Mouse (Mus musculus) intestine, embryonic 15.5 days (tissue): ENCODE measurements around the gene Npcd. TPM values are rescaled to one million over a fixed set of nuclear protein-coding genes. Genes with fewer than 3 reads are reported as not detected.

Source experiments
- ATAC-seq: fragments of 200-750 bp; cut with Nextera tagmentation; 2 replicates; pipeline ENCODE4 v1.8.0; 2017; ENCODE audit warnings: moderate TSS enrichment, moderate library complexity
- H3K27ac ChIP-seq: fragments of 300-500 bp; sonication (generic); 2 replicates; pipeline ENCODE4 v1.5.1; 2015; ENCODE audit warnings: mild to moderate bottlenecking, inconsistent platforms
- H3K27me3 ChIP-seq: fragments of 300-500 bp; sonication (generic); replicated peaks from 2 replicates; pipeline ENCODE4 v1.6.1; 2015; ENCODE audit warnings: inconsistent platforms
- H3K36me3 ChIP-seq: fragments of 300-500 bp; sonication (generic); 2 replicates; pipeline ENCODE4 v1.6.1; 2015; ENCODE audit warnings: inconsistent platforms
- H3K4me1 ChIP-seq: fragments of 300-500 bp; sonication (generic); replicated peaks from 2 replicates; pipeline ENCODE4 v1.6.1; 2015; ENCODE audit warnings: inconsistent platforms
- H3K4me2 ChIP-seq: fragments of 300-500 bp; sonication (generic); replicated peaks from 2 replicates; pipeline ENCODE4 v1.6.1; 2015; ENCODE audit warnings: mild to moderate bottlenecking, inconsistent platforms
- H3K4me3 ChIP-seq: fragments of 300-500 bp; sonication (generic); replicated peaks from 2 replicates; pipeline ENCODE4 v1.5.1; 2015; ENCODE audit warnings: inconsistent platforms
- H3K9ac ChIP-seq: fragments of 300-500 bp; sonication (generic); 2 replicates; pipeline ENCODE4 v1.6.1; 2015; ENCODE audit warnings: inconsistent platforms
- H3K9me3 ChIP-seq: fragments of 300-500 bp; sonication (generic); 2 replicates; pipeline ENCODE4 v1.6.1; 2016; ENCODE audit warnings: inconsistent platforms
- WGBS: fragments of 180-500 bp; shearing (Covaris S2); methylation state at CpG from one replicate; pipeline ENCODE4 v1.1.7; 2015; 5-methylcytosine and 5-hydroxymethylcytosine counted together
- polyA plus RNA-seq: library from polyadenylated mRNA; unstranded; fragments of >200 nt; fragmentation: Nextera tagmentation; extraction: Ambion mirVana; gene quantifications from 2 replicates; pipeline ENCODE4 v1.2.1, GENCODE M21; 2015

Gene Npcd
- polyA plus RNA-seq, 1 experiment from 2014 or later, result 0.23 TPM

GRCm38 (mm10) chr15:79774117-79775027, 59.7 kb downstream of the Npcd start:
- under 1% methylated on average over 47 of the region's 50 CpGs for WGBS
- Histone ChIP-seq H3K36me3 (no peaks in the 10 kb centered on the region), H3K9ac (peak overlapping the region; percentile 89), H3K27ac (peak overlapping the region; percentile 80), H3K27me3 (no peaks in the 10 kb centered on the region), H3K9me3 (no peaks in the 10 kb centered on the region), H3K4me2 (peak overlapping the region; percentile 78), H3K4me3 (peak overlapping the region; percentile 93), H3K4me1 (peaks cover 16% of the 10 kb centered on the region)
- peak; percentile 99 for ATAC-seq

- WGBS, result 73% methylated on average over 21 of the region's 21 CpGs
- Histone ChIP-seq H3K36me3 (no peaks in the 10 kb centered on the region), H3K4me3 (no peak overlapping the region), H3K9me3 (no peaks in the 10 kb centered on the region), H3K4me1 (peaks cover 16% of the 10 kb centered on the region), H3K9ac (no peak overlapping the region), H3K27me3 (no peaks in the 10 kb centered on the region), H3K4me2 (no peak overlapping the region), H3K27ac (no peak overlapping the region)
- ATAC-seq, result no peak
These were observed 63.3 kb downstream of the Npcd start for GRCm38 (mm10) chr15:79770629-79771240.

- H3K4me1 ChIP-seq, result peaks cover 13% of the 10 kb centered on the region
- ATAC-seq, result no peak
These were observed 65.7 kb downstream of the Npcd start for GRCm38 (mm10) chr15:79768302-79768701.

GRCm38 (mm10) chr15:79767327-79767961, 66.6 kb downstream of the Npcd start:
- Histone ChIP-seq H3K36me3 (peaks cover 6% of the 10 kb centered on the region; the same call in 1 of the 2 replicates), H3K4me1 (0 out of 2 replicates have a peak, but pooled peaks cover 10% of the 10 kb centered on the region), H3K9me3 (no peaks in the 10 kb centered on the region), H3K27me3 (no peaks in the 10 kb centered on the region), H3K27ac (no peak overlapping the region), H3K4me2 (no peak overlapping the region), H3K4me3 (no peak overlapping the region), H3K9ac (no peak overlapping the region)
- ATAC-seq, result no peak
- whole genome bisulfite sequencing, result 82% methylated on average over 16 of the region's 16 CpGs

More at GRCm38 (mm10) chr15:79768302-79768701, 65.7 kb downstream of the Npcd start:
- Histone ChIP-seq H3K9ac (no peak overlapping the region), H3K27ac (no peak overlapping the region), H3K9me3 (no peaks in the 10 kb centered on the region), H3K27me3 (no peaks in the 10 kb centered on the region), H3K4me3 (no peak overlapping the region), H3K4me2 (no peak overlapping the region), H3K36me3 (peaks cover 6% of the 10 kb centered on the region; the same call in 1 of the 2 replicates)
- WGBS, result 70% methylated on average over 6 of the region's 6 CpGs

- H3K4me2 ChIP-seq, result no peak overlapping the region
- peaks cover 6% of the 10 kb centered on the region; the same call in 1 of the 2 replicates for H3K36me3 ChIP-seq
- 0 out of 2 replicates have a peak, but pooled peaks cover 10% of the 10 kb centered on the region for H3K4me1 ChIP-seq
- H3K27ac ChIP-seq, result no peak overlapping the region
- no peaks in the 10 kb centered on the region for H3K27me3 ChIP-seq
- 77% methylated on average over 10 of the region's 10 CpGs for WGBS
- H3K9me3 ChIP-seq, result no peaks in the 10 kb centered on the region
- no peak overlapping the region for H3K9ac ChIP-seq
- ATAC-seq, result no peak
- H3K4me3 ChIP-seq, result no peak overlapping the region
These were observed 67.4 kb downstream of the Npcd start for GRCm38 (mm10) chr15:79766586-79767071.

- no peak overlapping the region for H3K4me2 ChIP-seq
- 64% methylated on average over 9 of the region's 10 CpGs for WGBS
- H3K27ac ChIP-seq, result no peak overlapping the region
- ATAC-seq, result no peak
- peaks cover 6% of the 10 kb centered on the region; the same call in 1 of the 2 replicates for H3K36me3 ChIP-seq
- no peaks in the 10 kb centered on the region for H3K27me3 ChIP-seq
- H3K4me3 ChIP-seq, result no peak overlapping the region
- no peak overlapping the region for H3K9ac ChIP-seq
- H3K9me3 ChIP-seq, result no peaks in the 10 kb centered on the region
- 0 out of 2 replicates have a peak, but pooled peaks cover 8% of the 10 kb centered on the region for H3K4me1 ChIP-seq
These were observed 67.9 kb downstream of the Npcd start for GRCm38 (mm10) chr15:79766168-79766567.

- no peaks in the 10 kb centered on the region for H3K27me3 ChIP-seq
- ATAC-seq, result no peak
- no peak overlapping the region for H3K4me2 ChIP-seq
- H3K36me3 ChIP-seq, result peaks cover 6% of the 10 kb centered on the region; the same call in 1 of the 2 replicates
- no peaks in the 10 kb centered on the region for H3K9me3 ChIP-seq
- H3K4me1 ChIP-seq, result 0 out of 2 replicates have a peak, but pooled peaks cover 2% of the 10 kb centered on the region
- H3K27ac ChIP-seq, result no peak overlapping the region
- WGBS, result 73% methylated on average over 2 of the region's 2 CpGs
- no peak overlapping the region for H3K4me3 ChIP-seq
- no peak overlapping the region for H3K9ac ChIP-seq
These were observed 68.7 kb downstream of the Npcd start for GRCm38 (mm10) chr15:79765361-79765760.

- H3K36me3 ChIP-seq, result peaks cover 6% of the 10 kb centered on the region; the same call in 1 of the 2 replicates
- no peak overlapping the region for H3K9ac ChIP-seq
- no peak overlapping the region for H3K4me2 ChIP-seq
- no peaks in the 10 kb centered on the region for H3K9me3 ChIP-seq
- no peaks in the 10 kb centered on the region for H3K27me3 ChIP-seq
- ATAC-seq, result no peak
- H3K4me1 ChIP-seq, result 0 out of 2 replicates have a peak, but pooled peaks cover 2% of the 10 kb centered on the region
- no peak overlapping the region for H3K27ac ChIP-seq
- WGBS, result 87% methylated on average over 11 of the region's 11 CpGs
- H3K4me3 ChIP-seq, result no peak overlapping the region
These were observed 69.3 kb downstream of the Npcd start for GRCm38 (mm10) chr15:79764539-79765267.

GRCm38 (mm10) chr15:79763601-79764246, 70.3 kb downstream of the Npcd start:
- H3K27me3 ChIP-seq, result no peaks in the 10 kb centered on the region
- H3K4me1 ChIP-seq, result 0 out of 2 replicates have a peak, but pooled peaks cover 2% of the 10 kb centered on the region
- no peak overlapping the region for H3K4me3 ChIP-seq
- ATAC-seq, result no peak
- H3K27ac ChIP-seq, result no peak overlapping the region
- H3K4me2 ChIP-seq, result no peak overlapping the region
- no peaks in the 10 kb centered on the region for H3K9me3 ChIP-seq
- WGBS, result 81% methylated on average over 7 of the region's 7 CpGs
- peaks cover 6% of the 10 kb centered on the region; the same call in 1 of the 2 replicates for H3K36me3 ChIP-seq
- H3K9ac ChIP-seq, result no peak overlapping the region

GRCm38 (mm10) chr15:79763001-79763400, 71.0 kb downstream of the Npcd start:
- no peak overlapping the region for H3K9ac ChIP-seq
- ATAC-seq, result no peak
- no peaks in the 10 kb centered on the region for H3K27me3 ChIP-seq
- no peak overlapping the region for H3K27ac ChIP-seq
- 87% methylated on average over 9 of the region's 9 CpGs for WGBS
- no peak overlapping the region for H3K4me2 ChIP-seq
- H3K36me3 ChIP-seq, result peaks cover 6% of the 10 kb centered on the region; the same call in 1 of the 2 replicates
- H3K4me3 ChIP-seq, result no peak overlapping the region
- 0 out of 2 replicates have a peak, but pooled peaks cover 2% of the 10 kb centered on the region for H3K4me1 ChIP-seq
- no peaks in the 10 kb centered on the region for H3K9me3 ChIP-seq

GRCm38 (mm10) chr15:79760956-79761355, 73.1 kb downstream of the Npcd start:
- WGBS, result 88% methylated on average over 6 of the region's 6 CpGs
- ATAC-seq, result no peak

More at GRCm38 (mm10) chr15:79760956-79761355, 73.1 kb downstream of the Npcd start:
- 0 out of 2 replicates have a peak, but pooled peaks cover 2% of the 10 kb centered on the region for H3K4me1 ChIP-seq
- H3K27ac ChIP-seq, result no peak overlapping the region
- H3K9ac ChIP-seq, result no peak overlapping the region
- no peak overlapping the region for H3K4me2 ChIP-seq
- no peaks in the 10 kb centered on the region for H3K9me3 ChIP-seq
- H3K36me3 ChIP-seq, result peaks cover 6% of the 10 kb centered on the region; the same call in 1 of the 2 replicates
- H3K27me3 ChIP-seq, result no peaks in the 10 kb centered on the region
- no peak overlapping the region for H3K4me3 ChIP-seq
